Mouse (Mus musculus) B cell, adult (primary cell): Measurements from ENCODE around the gene Hrk. TPM values are rescaled to one million over a fixed set of nuclear protein-coding genes. Genes with fewer than 3 reads are reported as not detected.

Source experiments
- total RNA-seq: library from RNA; stranded (reverse); gene quantifications from 4 replicates; pipeline ENCODE4 v1.2.4, GENCODE M21; 2023; ENCODE audit not compliant: inconsistent age

Hrk gene
- not detected in 4 replicates for total RNA-seq

DNA sequence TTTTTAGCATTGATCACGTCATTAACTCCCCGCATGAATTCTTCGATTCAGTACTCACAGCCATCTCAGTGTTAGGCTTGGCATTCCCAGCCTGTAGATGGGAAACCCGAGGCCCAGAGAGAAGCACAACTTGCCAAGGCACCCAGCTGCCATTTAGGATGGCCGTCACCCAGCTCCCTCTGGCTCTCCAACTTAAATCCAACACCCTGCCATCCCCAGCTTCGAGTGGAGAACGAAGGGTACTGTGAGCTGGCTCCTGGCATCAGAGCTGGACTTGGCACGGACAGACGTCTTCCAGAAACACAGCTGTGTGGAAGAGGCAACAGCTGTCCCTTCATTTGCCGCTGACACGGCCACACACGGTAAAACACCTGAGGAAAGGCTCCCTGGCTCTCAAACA is at the start of gene Hrk:
TSS of gene Hrk (plus strand) at position 68 of the 400 bp plus-strand sequence.

DNA sequence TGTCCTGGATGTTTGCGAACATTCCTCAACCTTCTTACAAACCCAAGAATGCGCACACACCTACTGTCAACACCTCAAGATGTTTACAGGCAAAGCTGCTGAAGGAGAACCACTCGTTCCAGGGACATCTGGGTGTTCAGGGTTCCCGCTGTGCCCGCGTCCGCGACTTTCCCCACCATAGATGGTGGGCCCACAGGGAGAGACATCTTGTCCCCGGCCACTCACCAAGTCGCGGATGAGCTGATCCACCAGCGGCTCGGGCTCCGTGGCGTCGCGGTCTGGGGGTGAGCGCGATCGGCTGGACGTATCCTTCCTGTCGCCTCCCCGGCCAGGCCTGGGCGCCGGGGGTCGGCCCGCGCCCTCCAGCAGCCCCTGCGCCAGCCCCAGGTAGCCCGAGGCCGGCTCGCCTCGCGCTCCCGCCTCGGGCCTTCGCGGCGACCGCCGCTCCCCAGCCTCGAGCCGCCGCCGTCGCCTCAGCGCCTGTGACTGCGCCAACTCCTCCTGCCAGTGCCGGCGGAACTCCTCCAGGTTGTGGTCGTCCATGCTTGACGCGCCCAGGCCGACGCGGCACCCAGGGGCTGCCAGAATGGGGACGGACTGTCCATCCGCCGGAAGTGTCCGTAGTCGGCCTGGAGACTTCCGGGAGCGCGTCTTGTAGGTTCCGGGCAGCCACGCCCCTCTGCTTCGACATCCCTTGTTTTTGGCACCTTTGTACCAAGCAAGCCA is 9.4 kb upstream of the Hrk start, which contains the start of gene Fbxw8:
TSS of gene Fbxw8 (minus strand) at position 626 of the 726 bp plus-strand sequence.

Other genes starting within 250 kb of the Hrk start
- gene Fbxo21, start 187.9 kb upstream of the Hrk start, total RNA-seq: 25.2 to 28.8 TPM (median 26.3 TPM) in 4 replicates
- gene Tesc, start 136.9 kb upstream of the Hrk start, total RNA-seq: not detected in 4 replicates
- 19.3 to 21.1 TPM (median 20.2 TPM) in 4 replicates for gene Fbxw8, start 9.2 kb upstream of the Hrk start, total RNA-seq
- 0.70 to 2.6 TPM (median 1.3 TPM) in 4 replicates for gene Rnft2, start 80.5 kb downstream of the Hrk start, total RNA-seq
- gene 2410131K14Rik, start 80.6 kb downstream of the Hrk start, total RNA-seq: 9.2 to 9.8 TPM (median 9.6 TPM) in 4 replicates